Mouse (Mus musculus) urinary bladder, postnatal 10 days (tissue): ENCODE data around the gene Klk1b1.
"Not testable (repeated sequence)": the region's sequence is repeated elsewhere in the genome, so short reads cannot be mapped to it uniquely, and the experiment has no call there.

Experiments used
- DNase-seq: peaks from one replicate; pipeline ENCODE4 v3.0.0; 2022; ENCODE audit warnings: low spot score

The Klk1b1 gene

GRCm38 (mm10) chr7:44004847-44005246 is 38.3 kb downstream of the Klk1b1 start:
- DNase-seq: no peak

- DNase-seq: not testable (repeated sequence)
Measured at GRCm38 (mm10) chr7:44011868-44012267, 45.3 kb downstream of the Klk1b1 start, which contains the start of gene Klk1b26. Gene Klk1b26 (plus strand): TSS chr7:44012168.

- DNase-seq: not testable (repeated sequence)
Measured at GRCm38 (mm10) chr7:44014666-44015065, 48.1 kb downstream of the Klk1b1 start.

GRCm38 (mm10) chr7:44015071-44015470 is 48.5 kb downstream of the Klk1b1 start:
- no peak for DNase-seq
